Mouse (Mus musculus) midbrain, embryonic 15.5 days (tissue): ENCODE measurements around the gene Lekr1. TPM values are rescaled to one million over a fixed set of nuclear protein-coding genes. Genes with fewer than 3 reads are reported as not detected.
A peak's percentile ranks its signal among the peaks of the same experiment; 100 is the strongest.

Source experiments
- ATAC-seq: fragments of 200-750 bp; cut with Nextera tagmentation; replicated peaks from 2 replicates; pipeline ENCODE4 v1.8.0; 2017; ENCODE audit warnings: moderate TSS enrichment
- H3K27ac ChIP-seq: fragments of 300-500 bp; sonication (generic); 2 replicates; pipeline ENCODE4 v1.5.1; 2015; ENCODE audit warnings: mild to moderate bottlenecking, inconsistent platforms
- H3K27me3 ChIP-seq: fragments of 300-500 bp; sonication (generic); replicated peaks from 2 replicates; pipeline ENCODE4 v1.6.1; 2015; ENCODE audit warnings: inconsistent platforms
- H3K36me3 ChIP-seq: fragments of 300-500 bp; sonication (generic); replicated peaks from 2 replicates; pipeline ENCODE4 v1.6.1; 2015; ENCODE audit warnings: inconsistent platforms
- H3K4me1 ChIP-seq: fragments of 300-500 bp; sonication (generic); 2 replicates; pipeline ENCODE4 v1.6.1; 2015; ENCODE audit warnings: inconsistent platforms
- H3K4me2 ChIP-seq: fragments of 300-500 bp; sonication (generic); 2 replicates; pipeline ENCODE4 v1.6.1; 2015; ENCODE audit warnings: inconsistent platforms, mild to moderate bottlenecking, moderate library complexity
- H3K4me3 ChIP-seq: fragments of 300-500 bp; sonication (generic); 2 replicates; pipeline ENCODE4 v1.5.1; 2015; ENCODE audit warnings: mild to moderate bottlenecking, inconsistent platforms
- H3K9ac ChIP-seq: fragments of 300-500 bp; sonication (generic); 2 replicates; pipeline ENCODE4 v1.6.1; 2015; ENCODE audit warnings: mild to moderate bottlenecking, inconsistent platforms
- H3K9me3 ChIP-seq: fragments of 300-500 bp; sonication (generic); 2 replicates; pipeline ENCODE4 v1.6.1; 2016; ENCODE audit warnings: inconsistent platforms
- WGBS: fragments of 180-500 bp; shearing (Covaris S2); methylation state at CpG from one replicate; pipeline ENCODE4 v1.1.7; 2015; ENCODE audit warnings: mixed read lengths; 5-methylcytosine and 5-hydroxymethylcytosine counted together
- microRNA-seq: library from miRNA; unstranded; fragments of <30 nt; microRNA quantifications from one replicate; pipeline ENCODE4, GENCODE M21; 2016
- polyA plus RNA-seq: library from polyadenylated mRNA; unstranded; fragments of >200 nt; fragmentation: Nextera tagmentation; extraction: Ambion mirVana; gene quantifications from 2 replicates; pipeline ENCODE4 v1.2.1, GENCODE M21; 2015

Gene Lekr1
- polyA plus RNA-seq, 1 experiment from 2014 or later: 5.7 TPM

DNA sequence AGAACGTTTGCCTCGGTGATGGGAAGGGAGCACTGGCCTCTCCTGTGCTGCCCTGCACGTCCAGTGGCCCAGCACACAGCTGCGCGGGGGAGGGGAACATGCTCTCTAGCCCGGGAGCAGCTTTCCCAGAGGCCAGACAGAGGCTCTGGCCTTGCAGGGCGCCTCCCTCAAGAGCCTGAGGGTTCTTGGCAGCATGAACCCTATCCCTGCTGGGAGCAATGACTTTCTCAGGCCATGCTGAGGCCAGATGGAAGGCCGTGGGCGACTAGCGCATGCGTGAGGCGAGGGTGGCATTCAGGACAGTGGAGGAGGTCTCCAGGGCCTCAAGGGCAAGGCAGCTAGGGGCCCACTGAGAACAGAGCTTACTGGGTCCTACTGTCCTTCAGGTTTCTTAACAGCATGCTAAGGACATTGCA is 205.2 kb downstream of the Lekr1 start:
- WGBS: 4% methylated on average over 12 of the region's 12 CpGs
- Histone ChIP-seq H3K4me2 (0 out of 2 replicates have a peak overlapping the region, but pooled peaks have one; percentile 11), H3K4me3 (no peak overlapping the region), H3K9me3 (no peaks in the 10 kb centered on the region), H3K27ac (no peak overlapping the region), H3K4me1 (peaks cover 14% of the 10 kb centered on the region), H3K9ac (no peak overlapping the region), H3K27me3 (no peaks in the 10 kb centered on the region), H3K36me3 (no peaks in the 10 kb centered on the region)
- ATAC-seq: peak; percentile 78

DNA sequence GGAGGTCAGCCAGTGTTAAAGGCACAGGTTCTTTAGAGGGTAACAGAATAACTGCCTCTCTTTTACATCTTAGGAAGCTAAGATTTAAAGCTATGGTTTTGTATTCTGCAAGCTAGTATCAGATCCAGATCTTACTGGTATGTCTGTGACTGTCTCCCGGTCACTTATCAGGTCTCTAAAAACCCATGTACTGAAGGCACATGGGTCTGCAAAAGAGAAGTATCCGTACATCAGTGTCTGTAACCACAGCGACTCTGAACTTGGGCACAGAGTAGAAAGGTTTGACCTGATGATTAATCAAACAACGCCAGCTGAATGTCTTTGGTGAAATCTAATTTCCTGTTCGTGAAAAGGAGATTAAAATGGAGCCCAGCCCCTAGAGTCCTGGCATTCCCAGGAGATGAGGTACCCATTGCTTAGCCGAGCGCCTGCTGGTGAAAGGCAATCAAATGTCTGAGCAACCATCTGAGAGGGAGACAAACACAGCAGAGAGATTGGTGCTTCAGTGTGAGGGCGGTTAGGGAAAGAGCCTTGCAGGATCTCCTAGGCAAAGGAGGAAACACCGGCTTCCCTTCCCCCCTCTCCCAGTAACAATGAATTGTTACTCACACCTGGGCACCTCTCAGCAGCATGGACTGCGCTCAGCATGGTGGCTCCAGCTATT is 205.7 kb downstream of the Lekr1 start:
- Histone ChIP-seq H3K36me3 (no peaks in the 10 kb centered on the region), H3K27ac (no peak overlapping the region), H3K27me3 (no peaks in the 10 kb centered on the region), H3K9me3 (no peaks in the 10 kb centered on the region), H3K4me2 (0 out of 2 replicates have a peak overlapping the region, but pooled peaks have one; percentile 11), H3K4me3 (no peak overlapping the region), H3K9ac (no peak overlapping the region), H3K4me1 (peaks cover 14% of the 10 kb centered on the region)
- peak; percentile 21 for ATAC-seq
- WGBS: 40% methylated on average over 10 of the region's 10 CpGs

DNA sequence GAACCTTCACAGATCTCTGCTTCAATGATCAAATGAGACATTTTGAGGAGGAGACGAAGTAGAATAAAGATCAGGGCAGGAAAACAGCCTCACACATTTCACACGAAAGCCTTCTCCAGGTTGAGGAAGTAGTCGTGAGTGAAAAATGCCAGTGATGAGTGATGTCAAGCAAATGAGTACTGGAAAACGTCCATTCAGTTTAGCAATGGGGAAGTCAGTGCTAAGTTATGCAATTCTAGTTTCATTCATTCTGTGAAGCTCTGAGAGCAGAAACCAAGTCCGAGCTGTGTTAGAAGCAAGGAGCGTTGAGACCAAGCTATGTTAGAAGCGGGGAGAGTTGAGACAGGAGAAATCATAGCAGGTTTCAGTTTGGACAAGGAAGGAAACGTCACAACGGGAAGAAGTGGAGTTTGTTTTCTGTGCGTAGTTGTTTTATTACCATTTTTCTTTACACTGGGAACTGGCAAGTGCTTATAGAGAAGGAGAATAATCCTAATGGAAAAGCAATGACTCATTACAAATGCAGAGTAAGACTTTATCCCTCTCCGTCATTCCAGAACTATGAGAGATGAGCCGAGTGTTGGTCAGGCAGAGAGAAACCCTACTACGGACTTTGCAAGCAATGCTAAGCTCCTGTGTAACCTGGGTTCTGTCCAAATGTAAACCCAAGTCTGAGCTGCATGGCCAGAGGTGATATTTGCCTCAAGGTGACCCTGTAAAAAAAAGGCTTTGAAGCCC is 207.2 kb downstream of the Lekr1 start:
- Histone ChIP-seq H3K9me3 (no peaks in the 10 kb centered on the region), H3K9ac (no peak overlapping the region), H3K36me3 (no peaks in the 10 kb centered on the region), H3K4me1 (peaks cover 14% of the 10 kb centered on the region), H3K4me2 (no peak overlapping the region), H3K27ac (no peak overlapping the region), H3K4me3 (no peak overlapping the region), H3K27me3 (no peaks in the 10 kb centered on the region)
- ATAC-seq: no peak
- 85% methylated on average over 13 of the region's 13 CpGs for WGBS

Small RNAs within 50 kb of the gene (microRNA-seq; reads per million reads assigned to microRNA genes)
- not detected for gene Mir8120

Other genes starting within 250 kb of the Lekr1 start
- 25.8 and 27.3 TPM in 2 replicates for gene Tiparp, start 137.8 kb upstream of the Lekr1 start, polyA plus RNA-seq